Mouse (Mus musculus): ENCODE measurements around the gene Kpna6. TPM values are rescaled to one million over a fixed set of nuclear protein-coding genes. Genes with fewer than 3 reads are reported as not detected.

The Kpna6 gene
- polyA plus RNA-seq, 1 experiment = 143 TPM

- no peak for TF ChIP-seq CTCF (IDR thresholded peaks at IDR 0.05; ENCODE audit: control insufficient read depth, insufficient read depth, insufficient replicate concordance, low read depth, low read length)
- TF ChIP-seq POLR2A (IDR thresholded peaks at IDR 0.05; ENCODE audit: control insufficient read depth, low read depth, low read length) = no peak
- Histone ChIP-seq H3K36me3 (ENCODE audit: control insufficient read depth, insufficient read depth, low read length) (no peaks in the 10 kb centered on the region; the same call in 1 of the 2 replicates), H3K27ac (ENCODE audit: control insufficient read depth, insufficient read depth, low read depth, low read length) (no peak overlapping the region), H3K4me1 (ENCODE audit: control insufficient read depth, insufficient read depth, low read length) (peaks cover 4% of the 10 kb centered on the region), H3K27me3 (ENCODE audit: control insufficient read depth, insufficient read depth, low read length) (no peaks in the 10 kb centered on the region), H3K4me3 (ENCODE audit: control insufficient read depth, low read depth, low read length) (no peak overlapping the region)
Observed at GRCm38 (mm10) chr4:129700216-129700615, 27.6 kb upstream of the Kpna6 start.

- H3K4me1 ChIP-seq (ENCODE audit: control insufficient read depth, insufficient read depth, low read length) = peaks cover 4% of the 10 kb centered on the region
- peak overlapping the region; percentile 93 for H3K4me3 ChIP-seq (ENCODE audit: control insufficient read depth, low read depth, low read length)
- H3K27me3 ChIP-seq (ENCODE audit: control insufficient read depth, insufficient read depth, low read length) = no peaks in the 10 kb centered on the region
- H3K27ac ChIP-seq (ENCODE audit: control insufficient read depth, insufficient read depth, low read depth, low read length) = peak overlapping the region; percentile 90
- H3K36me3 ChIP-seq (ENCODE audit: control insufficient read depth, insufficient read depth, low read length) = peaks cover 4% of the 10 kb centered on the region
- TF ChIP-seq CTCF (IDR thresholded peaks at IDR 0.05; ENCODE audit: control insufficient read depth, insufficient read depth, insufficient replicate concordance, low read depth, low read length) (no peak), POLR2A (IDR thresholded peaks at IDR 0.05; ENCODE audit: control insufficient read depth, low read depth, low read length) (no peak)
Observed at GRCm38 (mm10) chr4:129697191-129697590, 24.6 kb upstream of the Kpna6 start.

- H3K4me3 ChIP-seq (ENCODE audit: control insufficient read depth, low read depth, low read length) = peak within 1 kb of the TSS; percentile 93
- H3K4me1 ChIP-seq (ENCODE audit: control insufficient read depth, insufficient read depth, low read length) = peaks cover 4% of the 10 kb centered on the region
- peak within 1 kb of the TSS; percentile 90 for H3K27ac ChIP-seq (ENCODE audit: control insufficient read depth, insufficient read depth, low read depth, low read length)
- TF ChIP-seq CTCF (IDR thresholded peaks at IDR 0.05; ENCODE audit: control insufficient read depth, insufficient read depth, insufficient replicate concordance, low read depth, low read length) (no peak), POLR2A (IDR thresholded peaks at IDR 0.05; ENCODE audit: control insufficient read depth, low read depth, low read length) (peak; percentile 65; the same call in 1 of the 2 replicates)
- H3K27me3 ChIP-seq (ENCODE audit: control insufficient read depth, insufficient read depth, low read length) = no peaks in the 10 kb centered on the region
- peaks cover 5% of the 10 kb centered on the region for H3K36me3 ChIP-seq (ENCODE audit: control insufficient read depth, insufficient read depth, low read length)
Observed at GRCm38 (mm10) chr4:129696158-129696985, 23.8 kb upstream of the Kpna6 start, which contains the start of gene Tmem39b. Gene Tmem39b, minus strand, starts transcription at chr4:129696838.

GRCm38 (mm10) chr4:129695815-129696157 is 23.2 kb upstream of the Kpna6 start:
- Histone ChIP-seq H3K36me3 (ENCODE audit: control insufficient read depth, insufficient read depth, low read length) (peaks cover 6% of the 10 kb centered on the region), H3K27me3 (ENCODE audit: control insufficient read depth, insufficient read depth, low read length) (no peaks in the 10 kb centered on the region), H3K4me3 (ENCODE audit: control insufficient read depth, low read depth, low read length) (peak overlapping the region; percentile 93), H3K27ac (ENCODE audit: control insufficient read depth, insufficient read depth, low read depth, low read length) (peak overlapping the region; percentile 34), H3K4me1 (ENCODE audit: control insufficient read depth, insufficient read depth, low read length) (peaks cover 4% of the 10 kb centered on the region)
- TF ChIP-seq CTCF (IDR thresholded peaks at IDR 0.05; ENCODE audit: control insufficient read depth, insufficient read depth, insufficient replicate concordance, low read depth, low read length) (no peak), POLR2A (IDR thresholded peaks at IDR 0.05; ENCODE audit: control insufficient read depth, low read depth, low read length) (no peak)

GRCm38 (mm10) chr4:129684531-129684930 is 12.0 kb upstream of the Kpna6 start:
- no peak overlapping the region for H3K27ac ChIP-seq (ENCODE audit: control insufficient read depth, insufficient read depth, low read depth, low read length)
- no peak overlapping the region for H3K4me3 ChIP-seq (ENCODE audit: control insufficient read depth, low read depth, low read length)
- TF ChIP-seq CTCF (IDR thresholded peaks at IDR 0.05; ENCODE audit: control insufficient read depth, insufficient read depth, insufficient replicate concordance, low read depth, low read length) = no peak
- no peak for TF ChIP-seq POLR2A (IDR thresholded peaks at IDR 0.05; ENCODE audit: control insufficient read depth, low read depth, low read length)
- H3K27me3 ChIP-seq (ENCODE audit: control insufficient read depth, insufficient read depth, low read length) = no peaks in the 10 kb centered on the region
- H3K36me3 ChIP-seq (ENCODE audit: control insufficient read depth, insufficient read depth, low read length) = peaks cover 7% of the 10 kb centered on the region
- no peaks in the 10 kb centered on the region for H3K4me1 ChIP-seq (ENCODE audit: control insufficient read depth, insufficient read depth, low read length)

- peaks cover 7% of the 10 kb centered on the region for H3K36me3 ChIP-seq (ENCODE audit: control insufficient read depth, insufficient read depth, low read length)
- H3K27me3 ChIP-seq (ENCODE audit: control insufficient read depth, insufficient read depth, low read length) = no peaks in the 10 kb centered on the region
- H3K27ac ChIP-seq (ENCODE audit: control insufficient read depth, insufficient read depth, low read depth, low read length) = no peak overlapping the region
- TF ChIP-seq POLR2A (IDR thresholded peaks at IDR 0.05; ENCODE audit: control insufficient read depth, low read depth, low read length) (0 out of 2 replicates have a peak, but pooled peaks have one; percentile 15), CTCF (IDR thresholded peaks at IDR 0.05; ENCODE audit: control insufficient read depth, insufficient read depth, insufficient replicate concordance, low read depth, low read length) (no peak)
- no peaks in the 10 kb centered on the region for H3K4me1 ChIP-seq (ENCODE audit: control insufficient read depth, insufficient read depth, low read length)
- no peak overlapping the region for H3K4me3 ChIP-seq (ENCODE audit: control insufficient read depth, low read depth, low read length)
Observed at GRCm38 (mm10) chr4:129683901-129684493, 11.4 kb upstream of the Kpna6 start.

- Histone ChIP-seq H3K27me3 (ENCODE audit: control insufficient read depth, insufficient read depth, low read length) (no peaks in the 10 kb centered on the region), H3K36me3 (ENCODE audit: control insufficient read depth, insufficient read depth, low read length) (peaks cover 7% of the 10 kb centered on the region), H3K4me1 (ENCODE audit: control insufficient read depth, insufficient read depth, low read length) (no peaks in the 10 kb centered on the region), H3K27ac (ENCODE audit: control insufficient read depth, insufficient read depth, low read depth, low read length) (no peak overlapping the region), H3K4me3 (ENCODE audit: control insufficient read depth, low read depth, low read length) (no peak overlapping the region)
- no peak for TF ChIP-seq POLR2A (IDR thresholded peaks at IDR 0.05; ENCODE audit: control insufficient read depth, low read depth, low read length)
- peak; percentile 7; the same call in 1 of the 2 replicates for TF ChIP-seq CTCF (IDR thresholded peaks at IDR 0.05; ENCODE audit: control insufficient read depth, insufficient read depth, insufficient replicate concordance, low read depth, low read length)
Observed at GRCm38 (mm10) chr4:129681837-129682236, 9.3 kb upstream of the Kpna6 start.

Data from testis, adult 2 months (tissue).